Mouse (Mus musculus) forebrain, embryonic 11.5 days (tissue): ENCODE results near the gene Tmeff2. TPM values are rescaled to one million over a fixed set of nuclear protein-coding genes. Genes with fewer than 3 reads are reported as not detected.

Experiments
- ATAC-seq: fragments of 200-750 bp; cut with Nextera tagmentation; replicated peaks from 2 replicates; pipeline ENCODE4 v1.8.0; 2017; ENCODE audit warnings: moderate TSS enrichment; ENCODE audit not compliant: low FRiP score
- DNase-seq: peaks from one replicate; pipeline ENCODE4 v3.0.0-alpha.2; 2017; ENCODE audit warnings: low spot score
- H3K27ac ChIP-seq: fragments of 300-500 bp; sonication (generic); 2 replicates; pipeline ENCODE4 v1.5.1; 2014; ENCODE audit warnings: low read depth, low read length
- H3K27me3 ChIP-seq: fragments of 300-500 bp; sonication (generic); 2 replicates; pipeline ENCODE4 v1.6.1; 2014; ENCODE audit warnings: mild to moderate bottlenecking, low read length, mixed read lengths; ENCODE audit not compliant: control insufficient read depth, insufficient read depth
- H3K36me3 ChIP-seq: fragments of 300-500 bp; sonication (generic); 2 replicates; pipeline ENCODE4 v1.6.1; 2014; ENCODE audit warnings: mild to moderate bottlenecking, low read length, moderate library complexity, mixed read lengths; ENCODE audit not compliant: control insufficient read depth, insufficient read depth
- H3K4me1 ChIP-seq: fragments of 300-500 bp; sonication (generic); replicated peaks from 2 replicates; pipeline ENCODE4 v1.6.1; 2014; ENCODE audit warnings: low read length, mixed read lengths; ENCODE audit not compliant: control insufficient read depth, insufficient read depth
- H3K4me2 ChIP-seq: fragments of 300-500 bp; sonication (generic); 2 replicates; pipeline ENCODE4 v1.6.1; 2014; ENCODE audit warnings: low read depth, mild to moderate bottlenecking, low read length, moderate library complexity, mixed read lengths; ENCODE audit not compliant: severe bottlenecking
- H3K4me3 ChIP-seq: fragments of 300-500 bp; sonication (generic); 2 replicates; pipeline ENCODE4 v1.5.1; 2014; ENCODE audit warnings: low read depth, low read length
- H3K9ac ChIP-seq: fragments of 300-500 bp; sonication (generic); 2 replicates; pipeline ENCODE4 v1.6.1; 2014; ENCODE audit warnings: low read length
- H3K9me3 ChIP-seq: fragments of 300-500 bp; sonication (generic); 2 replicates; pipeline ENCODE4 v1.6.1; 2016; ENCODE audit warnings: low read length, mixed read lengths; ENCODE audit not compliant: control insufficient read depth
- WGBS: fragments of 180-500 bp; shearing (Covaris S2); extraction: QIAGEN DNeasy Blood & Tissue Kit; methylation state at CpG from one replicate; pipeline ENCODE4 v1.1.7; 2014; 5-methylcytosine and 5-hydroxymethylcytosine counted together
- microRNA-seq: library from miRNA; unstranded; fragments of <30 nt; microRNA quantifications from one replicate; pipeline ENCODE4, GENCODE M21; 2016; ENCODE audit not compliant: insufficient number of aligned reads
- polyA plus RNA-seq: library from polyadenylated mRNA; unstranded; fragments of >200 nt; fragmentation: Nextera tagmentation; extraction: Ambion mirVana; gene quantifications from 2 replicates; pipeline ENCODE4 v1.2.1, GENCODE M21; 2014

Gene Tmeff2
- polyA plus RNA-seq, 1 experiment from 2014 or later = 5.9 TPM

GRCm38 (mm10) chr1:51225156-51225555 is 324.7 kb downstream of the Tmeff2 start:
- H3K36me3 ChIP-seq = no peaks in the 10 kb centered on the region
- H3K4me2 ChIP-seq = no peak overlapping the region
- H3K4me3 ChIP-seq = no peak overlapping the region
- DNase-seq (no peak), ATAC-seq (no peak)
- no peak overlapping the region for H3K9ac ChIP-seq
- H3K4me1 ChIP-seq = no peaks in the 10 kb centered on the region
- no peaks in the 10 kb centered on the region for H3K9me3 ChIP-seq
- no peaks in the 10 kb centered on the region for H3K27me3 ChIP-seq
- H3K27ac ChIP-seq = no peak overlapping the region
- 90% methylated on average over 7 of the region's 7 CpGs for WGBS

Small RNA genes within 50 kb of the gene (microRNA-seq; reads per million reads assigned to microRNA genes)
- gene Gm25736 = not detected
